In genomic region chr4:32389107-32389800, GRCm38 (mm10) we compare ENCODE assay signal across 13 mouse cellular contexts.
DNase-seq lines count a peak whose midpoint lies in the region; ATAC-seq and TF ChIP-seq lines count a peak whose summit lies in the region.
"Had no signal": no experiment of that assay in that cellular context is flagged by ENCODE, and none has a peak within 500 bp of the region (broad histone marks: within the 10 kb centered on the region; RNA-seq: fewer than 3 reads in every experiment).

No protein-coding gene starts in this region.

- no peak for DNase-seq in forebrain, embryonic 10.5 days (ENCODE audit: extremely low spot score, low spot score)
- no peak for DNase-seq in forebrain, embryonic 11.5 days (ENCODE audit: low spot score)
- DNase-seq in lung, adult 18-20 months: no peak
- peak; percentile 43 for DNase-seq in midbrain, postnatal 0 days (ENCODE audit: low spot score)
- DNase-seq in cerebellum, adult 9-10 months: no peak
- no peak for DNase-seq in kidney, adult 9 months
- DNase-seq: heart, postnatal 14 days; kidney, adult 8-10 months; lung, postnatal 10 days had no signal

- H3K27me3 ChIP-seq in forebrain, embryonic 10.5 days (ENCODE audit: poor library complexity, severe bottlenecking): no peaks in the 10 kb centered on the region
- no peaks in the 10 kb centered on the region for H3K27me3 ChIP-seq in forebrain, embryonic 11.5 days (ENCODE audit: control insufficient read depth, insufficient read depth, low read length)
- H3K27me3 ChIP-seq in lung, embryonic 15.5 days: no peaks in the 10 kb centered on the region
- no peaks in the 10 kb centered on the region for H3K27me3 ChIP-seq in forebrain, embryonic 16.5 days (replicated peaks; ENCODE audit: control insufficient read depth, insufficient read depth, low read length)
- no peaks in the 10 kb centered on the region for H3K27me3 ChIP-seq in midbrain, postnatal 0 days (ENCODE audit: insufficient read depth, low read length)
- H3K27me3 ChIP-seq: limb, embryonic 13.5 days had no signal

- no peak overlapping the region for H3K9ac ChIP-seq in forebrain, embryonic 11.5 days (ENCODE audit: low read length)
- H3K9ac ChIP-seq in lung, embryonic 15.5 days: no peak overlapping the region
- H3K9ac ChIP-seq in forebrain, embryonic 16.5 days (replicated peaks; ENCODE audit: low read depth, low read length): 0 out of 2 replicates have a peak overlapping the region, but pooled peaks have one; percentile 10
- H3K9ac ChIP-seq in midbrain, postnatal 0 days (replicated peaks; ENCODE audit: low read length, poor library complexity, severe bottlenecking): no peak overlapping the region
- H3K9ac ChIP-seq: limb, embryonic 13.5 days had no signal

- H3K4me3 ChIP-seq in forebrain, embryonic 10.5 days: no peak overlapping the region
- no peak overlapping the region for H3K4me3 ChIP-seq in forebrain, embryonic 11.5 days (ENCODE audit: low read depth, low read length)
- H3K4me3 ChIP-seq in lung, embryonic 15.5 days: no peak overlapping the region
- no peak overlapping the region for H3K4me3 ChIP-seq in forebrain, embryonic 16.5 days (replicated peaks; ENCODE audit: low read length)
- H3K4me3 ChIP-seq in midbrain, postnatal 0 days (ENCODE audit: low read depth, low read length): no peak overlapping the region
- H3K4me3 ChIP-seq: limb, embryonic 13.5 days had no signal

- WGBS in forebrain, embryonic 10.5 days: 82% methylated on average over 14 of the region's 14 CpGs
- WGBS in forebrain, embryonic 11.5 days: 73% methylated on average over 14 of the region's 14 CpGs
- WGBS in lung, embryonic 15.5 days: 43% methylated on average over 14 of the region's 14 CpGs
- WGBS in forebrain, embryonic 16.5 days: 18% methylated on average over 14 of the region's 14 CpGs
- 39% methylated on average over 14 of the region's 14 CpGs for WGBS in midbrain, postnatal 0 days

- no peak for ATAC-seq in forebrain, embryonic 11.5 days (replicated peaks; ENCODE audit: low FRiP score)
- no peak for ATAC-seq in lung, embryonic 15.5 days (ENCODE audit: borderline replicate concordance, extremely low read depth, low FRiP score, low TSS enrichment)
- peak; percentile 51 for ATAC-seq in forebrain, embryonic 16.5 days
- no peak for ATAC-seq in midbrain, postnatal 0 days (ENCODE audit: low FRiP score)

- no peaks in the 10 kb centered on the region for H3K9me3 ChIP-seq in forebrain, embryonic 10.5 days
- H3K9me3 ChIP-seq in forebrain, embryonic 11.5 days (ENCODE audit: control insufficient read depth, low read length): no peaks in the 10 kb centered on the region
- no peaks in the 10 kb centered on the region for H3K9me3 ChIP-seq in lung, embryonic 15.5 days
- no peaks in the 10 kb centered on the region for H3K9me3 ChIP-seq in forebrain, embryonic 16.5 days (ENCODE audit: control insufficient read depth, low read length)
- H3K9me3 ChIP-seq in midbrain, postnatal 0 days (ENCODE audit: low read length): no peaks in the 10 kb centered on the region
- H3K9me3 ChIP-seq: G1E; limb, embryonic 13.5 days had no signal

- H3K4me2 ChIP-seq in forebrain, embryonic 11.5 days (ENCODE audit: low read depth, low read length, severe bottlenecking): no peak overlapping the region
- 0 out of 2 replicates have a peak overlapping the region, but pooled peaks have one; percentile 1 for H3K4me2 ChIP-seq in lung, embryonic 15.5 days
- 0 out of 2 replicates have a peak overlapping the region, but pooled peaks have one; percentile 2 for H3K4me2 ChIP-seq in forebrain, embryonic 16.5 days (ENCODE audit: low read length)
- no peak overlapping the region for H3K4me2 ChIP-seq in midbrain, postnatal 0 days (ENCODE audit: low read depth, low read length, poor library complexity, severe bottlenecking)
- H3K4me2 ChIP-seq: limb, embryonic 13.5 days had no signal

- no peak for TF ChIP-seq CTCF in midbrain, postnatal 0 days (IDR thresholded peaks at IDR 0.05)

- H3K4me1 ChIP-seq in forebrain, embryonic 10.5 days: peaks cover 39% of the 10 kb centered on the region
- 0 out of 2 replicates have a peak, but pooled peaks cover 8% of the 10 kb centered on the region for H3K4me1 ChIP-seq in forebrain, embryonic 11.5 days (replicated peaks; ENCODE audit: control insufficient read depth, insufficient read depth, low read length)
- peaks cover 50% of the 10 kb centered on the region for H3K4me1 ChIP-seq in lung, embryonic 15.5 days
- H3K4me1 ChIP-seq in forebrain, embryonic 16.5 days (replicated peaks; ENCODE audit: control insufficient read depth, insufficient read depth, low read length): peaks cover 42% of the 10 kb centered on the region
- peaks cover 4% of the 10 kb centered on the region; the same call in 1 of the 2 replicates for H3K4me1 ChIP-seq in midbrain, postnatal 0 days (ENCODE audit: insufficient read depth, low read length)

- peak overlapping the region; percentile 41; the same call in 1 of the 2 replicates for H3K27ac ChIP-seq in forebrain, embryonic 10.5 days
- no peak overlapping the region for H3K27ac ChIP-seq in forebrain, embryonic 11.5 days (ENCODE audit: low read depth, low read length)
- H3K27ac ChIP-seq in lung, embryonic 15.5 days: peak overlapping the region; percentile 83
- peak overlapping the region; percentile 41 for H3K27ac ChIP-seq in forebrain, embryonic 16.5 days (ENCODE audit: low read length)
- no peak overlapping the region for H3K27ac ChIP-seq in midbrain, postnatal 0 days (ENCODE audit: low read depth, low read length)
- H3K27ac ChIP-seq: limb, embryonic 13.5 days had no signal

- H3K36me3 ChIP-seq in forebrain, embryonic 10.5 days (replicated peaks): no peaks in the 10 kb centered on the region
- H3K36me3 ChIP-seq in forebrain, embryonic 11.5 days (ENCODE audit: control insufficient read depth, insufficient read depth, low read length): no peaks in the 10 kb centered on the region
- H3K36me3 ChIP-seq in lung, embryonic 15.5 days: no peaks in the 10 kb centered on the region
- H3K36me3 ChIP-seq in forebrain, embryonic 16.5 days (ENCODE audit: control insufficient read depth, insufficient read depth): no peaks in the 10 kb centered on the region
- no peaks in the 10 kb centered on the region for H3K36me3 ChIP-seq in midbrain, postnatal 0 days (ENCODE audit: insufficient read depth, low read length)
- H3K36me3 ChIP-seq: G1E; limb, embryonic 13.5 days had no signal

Comparison
In these comparisons a context has a peak if more than half of its experiments do, and no peak if none do; other contexts are left out.
1. H3K27ac ChIP-seq: peak in forebrain, embryonic 10.5 days (single experiment), lung, embryonic 15.5 days (single experiment) and forebrain, embryonic 16.5 days (single experiment); none in forebrain, embryonic 11.5 days (single experiment) and midbrain, postnatal 0 days (single experiment).
2. H3K4me2 ChIP-seq: peak in lung, embryonic 15.5 days (single experiment) and forebrain, embryonic 16.5 days (single experiment); none in forebrain, embryonic 11.5 days (single experiment) and midbrain, postnatal 0 days (single experiment).